Mouse (Mus musculus): ENCODE measurements around the gene Cdkn1c. TPM values are rescaled to one million over a fixed set of nuclear protein-coding genes. Genes with fewer than 3 reads are reported as not detected.

The Cdkn1c gene
- total and polyA plus RNA-seq, 2 experiments: 2.2 to 2.4 TPM

DNA sequence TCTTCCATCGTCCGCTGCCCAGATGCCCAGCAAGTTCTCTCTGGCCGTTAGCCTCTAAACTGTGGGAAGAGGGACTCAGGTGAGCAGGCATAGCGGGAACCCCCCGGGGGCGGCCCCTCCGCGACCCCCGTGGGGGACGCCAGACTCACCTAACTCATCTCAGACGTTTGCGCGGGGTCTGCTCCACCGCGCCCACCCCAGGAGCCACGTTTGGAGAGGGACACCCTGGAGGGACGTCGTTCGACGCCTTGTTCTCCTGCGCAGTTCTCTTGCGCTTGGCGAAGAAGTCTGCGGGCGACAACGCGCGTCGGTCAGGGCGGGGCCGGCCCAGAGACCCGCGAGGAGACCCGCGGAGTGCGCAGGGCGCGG is 1.9 kb downstream of the Cdkn1c start:
- Histone ChIP-seq H3K4me1 (ENCODE audit: control insufficient read depth, insufficient read depth, low read length) (peaks cover 2% of the 10 kb centered on the region; the same call in 1 of the 2 replicates), H3K27ac (replicated peaks; ENCODE audit: insufficient read depth, low read depth, low read length) (no peak overlapping the region), H3K79me2 (ENCODE audit: control insufficient read depth, insufficient read depth, low read length) (no peaks in the 10 kb centered on the region), H3K4me3 (ENCODE audit: insufficient read depth, low read depth, low read length) (peak overlapping the region; percentile 54), H3K9ac (ENCODE audit: low read depth, low read length) (peak overlapping the region; percentile 18; the same call in 1 of the 2 replicates), H3K36me3 (ENCODE audit: control insufficient read depth, insufficient read depth, low read length) (no peaks in the 10 kb centered on the region), H3K27me3 (ENCODE audit: control insufficient read depth, insufficient read depth, low read length) (peaks cover 18% of the 10 kb centered on the region)
- TF ChIP-seq POLR2A (IDR thresholded peaks at IDR 0.05; ENCODE audit: extremely low read depth, insufficient read depth, low read length): no peak
- TF ChIP-seq CTCF (IDR thresholded peaks at IDR 0.05; ENCODE audit: low read depth, low read length): no peak
- DNase-seq (ENCODE audit: extremely low read depth, low read depth, low spot score): no peak
- 28% methylated on average over 38 of the region's 38 CpGs for WGBS

DNA sequence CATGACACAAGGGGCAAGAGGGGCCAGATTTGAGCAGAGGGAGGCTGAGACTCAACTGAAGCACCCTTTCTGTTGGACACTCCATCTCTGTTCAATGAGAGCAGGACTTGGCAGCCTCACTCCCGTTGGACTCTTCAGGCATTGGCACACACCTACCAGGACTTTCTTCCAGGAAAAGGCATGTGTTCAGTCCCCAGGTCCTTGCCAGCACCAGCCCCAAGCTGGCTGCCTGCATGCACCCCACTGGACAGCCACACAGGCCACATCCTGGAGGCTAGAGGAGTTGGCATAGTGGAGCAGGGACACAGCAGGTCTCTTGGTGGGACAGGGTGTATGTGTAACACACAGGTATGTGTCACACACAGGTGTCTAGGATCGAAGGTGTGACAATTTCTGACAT is 13.7 kb downstream of the Cdkn1c start:
- H3K36me3 ChIP-seq (ENCODE audit: control insufficient read depth, insufficient read depth, low read length): no peaks in the 10 kb centered on the region
- no peak overlapping the region for H3K27ac ChIP-seq (replicated peaks; ENCODE audit: insufficient read depth, low read depth, low read length)
- 71% methylated on average over 2 of the region's 2 CpGs for WGBS
- H3K27me3 ChIP-seq (ENCODE audit: control insufficient read depth, insufficient read depth, low read length): peaks cover 14% of the 10 kb centered on the region
- H3K4me3 ChIP-seq (ENCODE audit: insufficient read depth, low read depth, low read length): no peak overlapping the region
- no peaks in the 10 kb centered on the region for H3K79me2 ChIP-seq (ENCODE audit: control insufficient read depth, insufficient read depth, low read length)
- H3K4me1 ChIP-seq (ENCODE audit: control insufficient read depth, insufficient read depth, low read length): no peaks in the 10 kb centered on the region
- no peak for DNase-seq (ENCODE audit: extremely low read depth, low read depth, low spot score)
- H3K9ac ChIP-seq (ENCODE audit: low read depth, low read length): no peak overlapping the region
- TF ChIP-seq CTCF (IDR thresholded peaks at IDR 0.05; ENCODE audit: low read depth, low read length): no peak
- TF ChIP-seq POLR2A (IDR thresholded peaks at IDR 0.05; ENCODE audit: extremely low read depth, insufficient read depth, low read length): no peak

DNA sequence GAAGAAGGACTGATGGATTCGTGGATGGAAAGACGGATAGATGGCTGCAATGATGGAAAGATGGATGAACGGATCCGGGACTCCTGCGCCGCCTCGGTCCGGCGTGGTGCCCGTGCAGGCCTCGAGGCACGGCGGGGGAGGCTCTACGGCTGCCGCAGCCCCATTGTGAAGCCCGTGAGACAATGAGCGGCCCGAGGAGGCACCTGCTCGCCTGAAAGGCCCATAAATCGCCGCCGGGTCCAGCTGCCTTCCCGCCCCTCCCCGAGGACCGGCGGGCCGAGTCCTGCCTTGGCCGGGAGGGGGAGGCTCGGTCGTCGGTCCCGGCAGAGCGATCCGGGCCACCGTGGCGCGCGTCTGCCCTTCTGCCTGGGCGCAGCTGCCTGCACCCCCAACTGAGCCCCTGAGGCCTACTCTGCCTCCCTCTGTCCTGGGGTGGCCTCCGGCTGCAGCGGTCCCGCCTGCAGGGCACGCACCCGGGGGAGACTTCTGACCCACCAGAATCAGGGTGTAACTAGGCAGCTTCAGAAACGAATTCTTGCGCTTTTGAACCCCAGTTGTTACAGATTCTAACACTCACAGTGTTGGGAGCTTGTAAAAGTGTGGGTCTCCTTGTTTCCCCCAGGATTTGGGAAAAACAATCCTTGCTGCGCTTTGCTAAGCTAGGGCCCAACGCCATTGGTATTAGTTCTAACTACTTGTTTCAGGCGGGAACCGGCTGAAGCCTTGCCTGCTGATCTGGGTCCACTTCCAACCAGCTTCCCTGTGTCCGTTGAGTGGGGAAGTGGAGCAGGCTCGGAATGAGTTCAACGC is 15.0 kb downstream of the Cdkn1c start:
- Histone ChIP-seq H3K36me3 (ENCODE audit: control insufficient read depth, insufficient read depth, low read length) (no peaks in the 10 kb centered on the region), H3K9ac (ENCODE audit: low read depth, low read length) (peak overlapping the region; percentile 11; the same call in 1 of the 2 replicates), H3K4me1 (ENCODE audit: control insufficient read depth, insufficient read depth, low read length) (no peaks in the 10 kb centered on the region), H3K27ac (replicated peaks; ENCODE audit: insufficient read depth, low read depth, low read length) (no peak overlapping the region), H3K27me3 (ENCODE audit: control insufficient read depth, insufficient read depth, low read length) (peaks cover 14% of the 10 kb centered on the region), H3K4me3 (ENCODE audit: insufficient read depth, low read depth, low read length) (peak overlapping the region; percentile 13; the same call in 1 of the 2 replicates), H3K79me2 (ENCODE audit: control insufficient read depth, insufficient read depth, low read length) (no peaks in the 10 kb centered on the region)
- DNase-seq (ENCODE audit: extremely low read depth, low read depth, low spot score): no peak
- WGBS: 19% methylated on average over 53 of the region's 53 CpGs
- TF ChIP-seq POLR2A (IDR thresholded peaks at IDR 0.05; ENCODE audit: extremely low read depth, insufficient read depth, low read length): no peak
- TF ChIP-seq CTCF (IDR thresholded peaks at IDR 0.05; ENCODE audit: low read depth, low read length): no peak

DNA sequence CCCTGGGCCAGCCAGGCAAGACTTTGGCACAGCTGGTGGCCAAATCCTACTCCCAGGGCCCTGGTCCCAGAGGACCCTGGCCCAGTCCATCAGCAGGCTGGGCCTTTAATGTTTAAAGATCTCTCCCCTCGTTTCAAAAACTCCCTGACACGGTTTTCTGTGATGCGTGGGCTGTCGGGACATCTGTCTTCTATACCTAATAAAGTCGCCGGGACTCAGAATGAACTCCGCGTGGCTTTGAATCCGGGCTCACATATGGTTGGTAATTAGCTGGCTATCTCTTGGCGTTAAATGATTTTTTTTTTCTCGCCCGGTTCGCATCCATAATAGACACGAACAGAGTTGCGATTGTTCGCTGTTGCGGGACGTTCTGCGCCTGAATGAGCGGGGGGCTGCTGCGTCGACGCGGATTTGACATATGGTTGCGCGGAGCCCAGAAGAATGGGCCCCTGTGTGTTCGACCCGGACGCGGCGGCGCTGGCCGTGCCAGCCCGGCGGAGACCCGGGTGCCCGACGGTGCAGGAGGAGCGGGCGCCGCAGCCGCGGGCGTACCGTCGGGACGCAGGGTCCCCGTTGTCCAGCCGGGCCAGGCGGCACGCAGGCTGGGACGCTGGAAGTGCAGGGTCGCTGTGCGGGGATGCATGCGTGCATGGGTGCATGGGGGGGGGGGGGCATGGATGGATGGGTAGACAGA is 15.7 kb downstream of the Cdkn1c start:
- no peaks in the 10 kb centered on the region for H3K4me1 ChIP-seq (ENCODE audit: control insufficient read depth, insufficient read depth, low read length)
- peaks cover 14% of the 10 kb centered on the region for H3K27me3 ChIP-seq (ENCODE audit: control insufficient read depth, insufficient read depth, low read length)
- WGBS: 20% methylated on average over 55 of the region's 55 CpGs
- DNase-seq (ENCODE audit: extremely low read depth, low read depth, low spot score): no peak
- H3K27ac ChIP-seq (replicated peaks; ENCODE audit: insufficient read depth, low read depth, low read length): no peak overlapping the region
- no peak overlapping the region for H3K4me3 ChIP-seq (ENCODE audit: insufficient read depth, low read depth, low read length)
- H3K79me2 ChIP-seq (ENCODE audit: control insufficient read depth, insufficient read depth, low read length): no peaks in the 10 kb centered on the region
- no peaks in the 10 kb centered on the region for H3K36me3 ChIP-seq (ENCODE audit: control insufficient read depth, insufficient read depth, low read length)
- no peak overlapping the region for H3K9ac ChIP-seq (ENCODE audit: low read depth, low read length)
- TF ChIP-seq CTCF (IDR thresholded peaks at IDR 0.05; ENCODE audit: low read depth, low read length) (no peak), POLR2A (IDR thresholded peaks at IDR 0.05; ENCODE audit: extremely low read depth, insufficient read depth, low read length) (no peak)

DNA sequence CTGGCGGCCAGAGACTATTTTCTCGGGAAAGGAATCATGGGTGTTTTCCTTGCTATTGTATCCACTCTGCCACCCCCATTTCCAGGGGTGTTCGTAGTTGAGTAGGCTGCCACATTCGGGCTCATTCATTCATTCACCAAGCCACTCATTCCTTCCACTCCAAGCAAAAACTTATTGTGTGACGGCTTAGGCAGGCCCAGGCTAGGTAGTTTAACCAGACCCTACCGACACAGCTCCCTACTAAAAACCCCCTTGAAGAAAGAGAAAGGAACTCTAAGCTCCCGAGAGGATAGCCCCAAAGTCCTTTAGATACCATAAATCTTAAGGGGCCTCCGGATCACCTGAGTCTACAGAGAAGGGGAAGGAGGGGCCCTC is 16.3 kb downstream of the Cdkn1c start:
- H3K79me2 ChIP-seq (ENCODE audit: control insufficient read depth, insufficient read depth, low read length): no peaks in the 10 kb centered on the region
- no peak overlapping the region for H3K27ac ChIP-seq (replicated peaks; ENCODE audit: insufficient read depth, low read depth, low read length)
- H3K4me3 ChIP-seq (ENCODE audit: insufficient read depth, low read depth, low read length): no peak overlapping the region
- no peak overlapping the region for H3K9ac ChIP-seq (ENCODE audit: low read depth, low read length)
- H3K4me1 ChIP-seq (ENCODE audit: control insufficient read depth, insufficient read depth, low read length): no peaks in the 10 kb centered on the region
- TF ChIP-seq CTCF (IDR thresholded peaks at IDR 0.05; ENCODE audit: low read depth, low read length): no peak
- no peak for TF ChIP-seq POLR2A (IDR thresholded peaks at IDR 0.05; ENCODE audit: extremely low read depth, insufficient read depth, low read length)
- H3K36me3 ChIP-seq (ENCODE audit: control insufficient read depth, insufficient read depth, low read length): no peaks in the 10 kb centered on the region
- H3K27me3 ChIP-seq (ENCODE audit: control insufficient read depth, insufficient read depth, low read length): peaks cover 14% of the 10 kb centered on the region
- 83% methylated on average over 8 of the region's 8 CpGs for WGBS
- no peak for DNase-seq (ENCODE audit: extremely low read depth, low read depth, low spot score)

DNA sequence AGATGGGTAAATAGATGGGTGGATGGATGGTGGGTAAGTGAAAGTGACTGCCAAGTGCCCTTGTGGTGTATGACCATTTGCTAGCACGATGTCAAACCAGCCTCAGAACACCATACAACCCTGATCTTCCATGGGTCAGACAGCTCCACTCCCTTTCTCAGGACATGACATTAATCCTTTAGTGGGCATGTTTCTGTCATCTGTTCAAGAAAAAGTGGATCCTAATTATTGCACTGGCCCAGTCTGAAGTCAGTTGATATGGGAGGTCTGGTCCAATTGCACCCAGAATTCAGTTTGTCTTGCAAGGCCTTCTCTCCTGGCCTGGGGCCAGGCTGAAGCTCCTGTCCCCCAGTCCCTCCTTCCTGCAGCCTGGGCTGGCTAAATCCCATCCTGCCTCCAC is 21.9 kb downstream of the Cdkn1c start:
- Histone ChIP-seq H3K79me2 (ENCODE audit: control insufficient read depth, insufficient read depth, low read length) (no peaks in the 10 kb centered on the region), H3K36me3 (ENCODE audit: control insufficient read depth, insufficient read depth, low read length) (no peaks in the 10 kb centered on the region), H3K4me3 (ENCODE audit: insufficient read depth, low read depth, low read length) (no peak overlapping the region), H3K27ac (replicated peaks; ENCODE audit: insufficient read depth, low read depth, low read length) (no peak overlapping the region), H3K9ac (ENCODE audit: low read depth, low read length) (no peak overlapping the region), H3K27me3 (ENCODE audit: control insufficient read depth, insufficient read depth, low read length) (peaks cover 11% of the 10 kb centered on the region), H3K4me1 (ENCODE audit: control insufficient read depth, insufficient read depth, low read length) (no peaks in the 10 kb centered on the region)
- DNase-seq (ENCODE audit: extremely low read depth, low read depth, low spot score): no peak
- WGBS: 85% methylated on average over 1 of the region's 1 CpGs
- TF ChIP-seq CTCF (IDR thresholded peaks at IDR 0.05; ENCODE audit: low read depth, low read length) (no peak), POLR2A (IDR thresholded peaks at IDR 0.05; ENCODE audit: extremely low read depth, insufficient read depth, low read length) (no peak)
